Mouse (Mus musculus) heart, embryonic 14.5 days (tissue): ENCODE measurements at regions not wholly inside any gene's neighbourhood (a gene's known extent, or its start where the extent isn't known, plus 50 kb on each side); places are given as distances from the start of the nearest gene placed in this dataset.

ENCODE experiments used
- ATAC-seq: fragments of 200-750 bp; cut with Nextera tagmentation; 2 replicates; pipeline ENCODE4 v1.8.0; 2017; ENCODE audit warnings: low read depth, moderate TSS enrichment; ENCODE audit not compliant: insufficient number of reproducible peaks, insufficient read depth, low FRiP score
- H3K27ac ChIP-seq, 2 experiments: fragments of 200-500 bp in 1 of 2; fragments of 300-500 bp in 1 of 2; sonication (generic) in 1 of 2; replicated peaks in 1 of 2; 2 replicates each; pipeline ENCODE4 v1.5.1; 2012 to 2014; ENCODE audit warnings: low read depth in 2 of 2, low read length in 2 of 2, control low read depth in 1 of 2, mild to moderate bottlenecking in 1 of 2, mixed read lengths in 1 of 2; ENCODE audit not compliant: control insufficient read depth in 1 of 2, insufficient read depth in 1 of 2
- H3K27me3 ChIP-seq: fragments of 300-500 bp; sonication (generic); 2 replicates; pipeline ENCODE4 v1.6.1; 2014; ENCODE audit warnings: mild to moderate bottlenecking, low read length, control low read depth; ENCODE audit not compliant: control insufficient read depth, insufficient read depth
- H3K36me3 ChIP-seq: fragments of 300-500 bp; sonication (generic); 2 replicates; pipeline ENCODE4 v1.6.1; 2014; ENCODE audit warnings: mild to moderate bottlenecking, control low read depth, low read length, mixed read lengths; ENCODE audit not compliant: control insufficient read depth, insufficient read depth
- H3K4me1 ChIP-seq, 2 experiments: fragments of 200-500 bp in 1 of 2; fragments of 300-500 bp in 1 of 2; sonication (generic) in 1 of 2; 2 replicates each; pipeline ENCODE4 v1.6.1; 2012 to 2014; ENCODE audit warnings: low read length in 2 of 2, control low read depth in 1 of 2, mixed read lengths in 1 of 2; ENCODE audit not compliant: control insufficient read depth in 2 of 2, insufficient read depth in 2 of 2
- H3K4me2 ChIP-seq: fragments of 300-500 bp; sonication (generic); 2 replicates; pipeline ENCODE4 v1.6.1; 2014; ENCODE audit warnings: mild to moderate bottlenecking, low read length
- H3K4me3 ChIP-seq, 2 experiments: fragments of 200-500 bp in 1 of 2; fragments of 300-500 bp in 1 of 2; sonication (generic) in 1 of 2; 2 replicates each; pipeline ENCODE4 v1.5.1; 2012 to 2014; ENCODE audit warnings: low read length in 2 of 2, mild to moderate bottlenecking in 2 of 2, control low read depth in 1 of 2, low read depth in 1 of 2, moderate library complexity in 1 of 2; ENCODE audit not compliant: control insufficient read depth in 1 of 2, insufficient read depth in 1 of 2
- H3K9ac ChIP-seq: fragments of 300-500 bp; sonication (generic); 2 replicates; pipeline ENCODE4 v1.6.1; 2014; ENCODE audit warnings: mild to moderate bottlenecking, low read length
- H3K9me3 ChIP-seq: fragments of 300-500 bp; sonication (generic); 2 replicates; pipeline ENCODE4 v1.6.1; 2016; ENCODE audit warnings: low read length, control low read depth; ENCODE audit not compliant: control insufficient read depth
- WGBS: fragments of 180-500 bp; shearing (Covaris S2); extraction: QIAGEN DNeasy Blood & Tissue Kit; methylation state at CpG from one replicate; pipeline ENCODE4 v1.1.7; 2014; 5-methylcytosine and 5-hydroxymethylcytosine counted together

DNA sequence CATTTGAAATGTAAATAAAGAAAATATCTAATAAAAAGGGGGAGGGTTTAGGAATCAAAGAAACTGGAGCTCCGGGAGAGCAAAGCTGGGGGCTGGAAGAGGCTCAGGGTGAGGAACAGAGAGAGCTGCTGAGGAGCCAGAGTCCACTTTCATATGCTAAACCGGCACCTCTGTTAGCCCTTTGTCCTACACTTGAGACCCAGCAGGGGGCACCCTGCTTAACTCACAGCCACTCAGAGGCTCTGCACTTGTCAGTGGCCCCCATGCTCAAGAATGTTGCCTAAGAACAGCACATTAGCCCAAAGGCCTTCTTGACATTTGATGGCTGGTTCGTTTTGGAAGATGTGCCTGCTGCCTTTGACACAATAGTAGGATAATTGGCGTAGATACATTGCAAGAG lies 71.5 kb upstream of the Phactr1 start:
- peaks cover 4 to 5% of the 10 kb centered on the region in 2 experiments; a peak in 3 of 4 replicates for H3K4me1 ChIP-seq
- no peaks in the 10 kb centered on the region for H3K27me3 ChIP-seq
- no peak overlapping the region for H3K4me2 ChIP-seq
- no peak for ATAC-seq
- H3K9ac ChIP-seq, result no peak overlapping the region
- no peak overlapping the region for H3K4me3 ChIP-seq
- H3K36me3 ChIP-seq, result no peaks in the 10 kb centered on the region
- H3K9me3 ChIP-seq, result no peaks in the 10 kb centered on the region
- H3K27ac ChIP-seq, result no peak overlapping the region
- 37% methylated on average over 4 of the region's 4 CpGs for WGBS

DNA sequence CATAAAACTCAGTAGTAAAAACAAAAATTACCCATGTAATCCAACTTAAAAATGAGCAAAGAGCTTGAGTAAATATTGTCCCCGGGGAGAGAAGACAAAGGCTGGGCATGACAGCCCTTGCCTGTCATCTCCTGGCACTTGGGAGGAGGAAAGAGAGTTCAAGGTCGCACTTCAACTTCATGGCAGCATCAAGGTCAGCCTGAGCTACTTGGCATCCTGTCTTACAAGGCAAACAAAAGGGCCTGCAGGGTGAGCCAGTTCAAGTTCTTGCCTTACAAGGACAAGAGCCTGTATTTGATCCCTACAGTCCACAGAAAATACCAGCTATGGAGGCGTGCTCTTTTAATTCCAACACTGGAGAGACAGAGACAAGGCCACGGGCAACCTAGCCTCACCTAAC lies 67.1 kb upstream of the Phactr1 start:
- ATAC-seq, result no peak
- H3K36me3 ChIP-seq, result no peaks in the 10 kb centered on the region
- H3K4me2 ChIP-seq, result no peak overlapping the region
- no peak overlapping the region for H3K4me3 ChIP-seq
- WGBS, result 64% methylated on average over 4 of the region's 4 CpGs
- no peak overlapping the region for H3K27ac ChIP-seq
- H3K9ac ChIP-seq, result no peak overlapping the region
- H3K4me1 ChIP-seq, result peaks cover 4 to 5% of the 10 kb centered on the region in 2 experiments; a peak in 3 of 4 replicates
- no peaks in the 10 kb centered on the region for H3K9me3 ChIP-seq
- H3K27me3 ChIP-seq, result no peaks in the 10 kb centered on the region

DNA sequence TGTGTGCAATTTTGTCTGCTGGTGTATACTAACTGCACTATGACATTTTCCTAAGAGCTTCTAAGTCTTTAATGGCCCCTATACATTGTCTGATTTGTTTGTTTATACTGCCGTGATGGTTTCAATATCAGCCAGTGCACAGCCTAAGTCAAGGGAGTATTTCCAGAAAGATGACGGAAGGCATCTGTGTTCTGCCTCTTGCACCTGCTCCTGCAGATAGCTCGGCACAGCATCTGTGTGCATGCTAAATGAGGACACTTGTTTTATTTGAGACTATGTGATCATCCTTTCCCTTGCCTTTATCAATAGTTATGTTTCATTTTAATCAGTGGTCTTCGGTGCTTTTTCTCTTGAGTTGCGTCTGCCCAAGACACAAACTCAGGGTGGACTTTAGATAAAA lies 64.6 kb upstream of the Phactr1 start:
- H3K4me3 ChIP-seq, result no peak overlapping the region
- H3K4me2 ChIP-seq, result no peak overlapping the region
- H3K36me3 ChIP-seq, result no peaks in the 10 kb centered on the region
- H3K27ac ChIP-seq, result no peak overlapping the region
- H3K9me3 ChIP-seq, result no peaks in the 10 kb centered on the region
- whole genome bisulfite sequencing, result 70% methylated on average over 5 of the region's 5 CpGs
- H3K9ac ChIP-seq, result no peak overlapping the region
- H3K27me3 ChIP-seq, result no peaks in the 10 kb centered on the region
- H3K4me1 ChIP-seq, result no peaks in the 10 kb centered on the region
- no peak for ATAC-seq

DNA sequence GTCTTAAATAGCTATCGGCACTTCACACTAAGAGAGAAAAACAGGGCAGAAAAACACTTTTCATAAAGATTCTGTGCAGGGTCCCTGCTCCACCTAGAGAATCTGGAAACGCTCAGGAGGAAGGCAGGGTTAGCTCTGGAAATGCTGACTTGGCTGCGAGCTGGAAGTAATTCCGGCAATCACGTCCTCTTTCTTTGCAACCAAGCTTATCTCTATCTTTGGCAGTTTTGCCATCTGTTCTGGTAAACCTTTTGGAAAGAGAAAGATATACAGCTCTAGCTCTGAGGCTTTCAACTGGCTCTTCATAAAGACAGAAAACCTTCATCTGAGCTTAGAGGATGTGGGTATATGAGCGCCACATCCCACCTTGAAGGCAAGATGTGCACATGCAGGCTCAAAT lies 63.2 kb upstream of the Phactr1 start:
- ATAC-seq, result no peak
- WGBS, result 56% methylated on average over 6 of the region's 6 CpGs
- no peak overlapping the region for H3K27ac ChIP-seq
- no peaks in the 10 kb centered on the region for H3K9me3 ChIP-seq
- no peak overlapping the region for H3K9ac ChIP-seq
- H3K36me3 ChIP-seq, result no peaks in the 10 kb centered on the region
- H3K4me2 ChIP-seq, result no peak overlapping the region
- no peaks in the 10 kb centered on the region for H3K4me1 ChIP-seq
- no peaks in the 10 kb centered on the region for H3K27me3 ChIP-seq
- no peak overlapping the region for H3K4me3 ChIP-seq

DNA sequence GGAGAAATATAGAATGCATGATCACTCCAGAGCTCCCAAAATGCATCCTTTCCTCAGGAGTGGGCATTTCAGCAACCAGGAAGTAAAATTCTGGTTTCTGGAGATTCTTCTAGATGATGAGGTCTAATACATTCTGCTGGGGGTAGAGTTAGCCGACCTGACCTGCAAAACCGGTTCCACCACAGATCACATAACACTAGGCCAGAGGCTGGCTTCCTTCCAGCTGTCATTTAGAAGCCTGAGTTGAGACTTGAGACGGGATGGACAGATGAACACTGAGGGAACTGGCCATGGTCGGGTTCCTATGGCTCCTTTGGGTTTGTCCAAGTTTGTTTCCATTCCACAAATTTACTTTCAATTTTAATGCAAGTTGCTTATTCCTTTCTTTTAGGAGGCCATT lies 62.6 kb upstream of the Phactr1 start:
- Histone ChIP-seq H3K27ac (no peak overlapping the region), H3K4me2 (no peak overlapping the region), H3K9me3 (no peaks in the 10 kb centered on the region), H3K4me1 (no peaks in the 10 kb centered on the region), H3K4me3 (no peak overlapping the region), H3K36me3 (no peaks in the 10 kb centered on the region), H3K9ac (no peak overlapping the region), H3K27me3 (no peaks in the 10 kb centered on the region)
- no peak for ATAC-seq
- 49% methylated on average over 4 of the region's 4 CpGs for WGBS

DNA sequence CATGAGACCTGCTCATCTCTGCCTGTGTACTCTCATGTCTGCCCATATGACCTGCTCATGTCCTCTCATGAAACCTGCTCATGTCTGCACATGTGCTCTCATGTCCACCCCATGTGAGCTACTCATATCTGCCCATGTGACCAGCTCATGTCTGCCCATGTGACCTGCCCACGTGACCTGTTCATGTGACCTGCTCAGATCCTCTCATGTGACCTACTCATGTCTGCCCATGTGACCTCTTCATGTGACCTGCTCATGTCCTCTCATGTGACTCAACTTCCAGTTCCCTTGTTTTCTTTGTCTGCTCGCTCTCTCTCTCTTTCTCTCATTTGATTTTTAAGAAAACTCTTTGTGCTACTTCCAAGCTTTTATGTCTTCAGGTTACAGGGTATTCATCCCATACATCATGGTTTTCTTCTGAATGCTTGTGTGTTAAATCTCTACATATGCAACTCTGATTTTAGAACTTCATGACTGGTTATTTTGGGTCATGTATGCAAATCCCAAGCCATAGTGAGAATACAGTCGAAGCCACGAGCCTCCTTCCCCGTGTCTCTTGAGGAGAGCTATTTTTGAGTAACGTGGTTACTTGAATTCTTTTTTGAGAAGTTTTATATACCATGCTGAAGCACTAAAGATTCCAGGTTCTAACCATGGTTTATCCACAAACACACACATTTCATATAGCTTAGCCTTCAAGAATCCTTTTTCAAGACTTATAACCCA lies 60.7 kb upstream of the Phactr1 start:
- Histone ChIP-seq H3K36me3 (no peaks in the 10 kb centered on the region), H3K4me3 (no peak overlapping the region), H3K27me3 (no peaks in the 10 kb centered on the region), H3K9ac (no peak overlapping the region), H3K9me3 (no peaks in the 10 kb centered on the region), H3K27ac (no peak overlapping the region), H3K4me2 (no peak overlapping the region), H3K4me1 (no peaks in the 10 kb centered on the region)
- 88% methylated on average over 6 of the region's 6 CpGs for WGBS
- no peak for ATAC-seq

DNA sequence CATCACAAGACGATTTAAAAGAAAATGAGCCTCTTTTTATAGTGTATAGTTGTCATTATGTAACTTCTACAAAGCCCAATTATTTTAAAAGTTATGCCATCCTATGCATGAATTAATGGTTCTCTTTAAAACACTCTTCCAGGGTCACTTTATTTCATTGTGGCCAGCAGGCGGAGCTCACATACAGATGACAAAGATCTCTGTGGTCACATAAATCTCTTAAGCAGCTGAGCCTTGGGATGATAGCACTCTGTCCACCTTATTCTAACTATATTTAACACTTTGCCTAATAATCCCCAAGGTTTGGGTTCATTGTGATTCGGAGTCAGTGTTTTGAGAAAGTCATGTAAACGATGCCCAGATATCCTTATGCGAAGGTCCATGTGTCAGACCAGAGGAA lies 56.9 kb upstream of the Phactr1 start:
- no peak overlapping the region for H3K9ac ChIP-seq
- no peaks in the 10 kb centered on the region for H3K9me3 ChIP-seq
- H3K36me3 ChIP-seq, result no peaks in the 10 kb centered on the region
- 43% methylated on average over 5 of the region's 5 CpGs for WGBS
- no peaks in the 10 kb centered on the region for H3K27me3 ChIP-seq
- H3K27ac ChIP-seq, result no peak overlapping the region
- H3K4me3 ChIP-seq, result no peak overlapping the region
- ATAC-seq, result no peak
- H3K4me2 ChIP-seq, result no peak overlapping the region
- no peaks in the 10 kb centered on the region for H3K4me1 ChIP-seq
